Mouse (Mus musculus): ENCODE measurements around the gene Prkca.

Gene Prkca

GRCm38 (mm10) chr11:107992500-107992899 is 351.2 kb downstream of the Prkca start:
- in situ Hi-C loops (cut with MboI; ENCODE audit: unreplicated experiment in 2 of 2): loop anchor here (5.0 to 25.0 kb wide), 4 partner anchors 130 to 780 kb away; no protein-coding TSS in a partner anchor

DNA sequence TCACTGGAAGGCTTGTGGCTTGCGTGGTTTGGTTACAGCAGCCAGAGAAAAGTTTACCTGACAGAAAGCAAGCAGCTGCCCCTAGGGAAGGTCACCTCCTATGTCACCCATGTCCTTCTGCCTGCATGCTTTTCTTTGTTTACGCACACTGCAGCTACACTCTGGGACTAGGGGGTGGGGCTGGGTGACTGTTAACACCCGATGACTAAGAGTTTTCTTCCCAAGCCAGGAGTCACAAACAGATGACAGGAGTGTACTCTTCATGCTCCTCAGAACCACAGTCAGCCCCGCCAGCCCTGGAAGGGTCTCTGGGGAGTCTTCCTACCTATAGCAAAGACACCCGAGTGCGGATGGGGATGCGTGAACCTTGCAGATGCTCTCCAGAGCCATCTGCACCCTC is 351.7 kb downstream of the Prkca start:
- in situ Hi-C loops (cut with MboI; ENCODE audit: unreplicated experiment in 2 of 2): loop anchor here (5.0 to 25.0 kb wide), 4 partner anchors 130 to 780 kb away; no protein-coding TSS in a partner anchor

- in situ Hi-C loops (cut with MboI; ENCODE audit: unreplicated experiment in 2 of 2): loop anchor here in 1 of 2 experiments (25.0 kb wide), 1 partner anchor 777 kb away; no protein-coding TSS in a partner anchor
Observed at GRCm38 (mm10) chr11:107989241-107989640, 354.5 kb downstream of the Prkca start.

GRCm38 (mm10) chr11:107985941-107986340 is 357.8 kb downstream of the Prkca start:
- in situ Hi-C loops (cut with MboI; ENCODE audit: unreplicated experiment in 2 of 2): loop anchor here in 1 of 2 experiments (25.0 kb wide), 1 partner anchor 774 kb away; no protein-coding TSS in a partner anchor

DNA sequence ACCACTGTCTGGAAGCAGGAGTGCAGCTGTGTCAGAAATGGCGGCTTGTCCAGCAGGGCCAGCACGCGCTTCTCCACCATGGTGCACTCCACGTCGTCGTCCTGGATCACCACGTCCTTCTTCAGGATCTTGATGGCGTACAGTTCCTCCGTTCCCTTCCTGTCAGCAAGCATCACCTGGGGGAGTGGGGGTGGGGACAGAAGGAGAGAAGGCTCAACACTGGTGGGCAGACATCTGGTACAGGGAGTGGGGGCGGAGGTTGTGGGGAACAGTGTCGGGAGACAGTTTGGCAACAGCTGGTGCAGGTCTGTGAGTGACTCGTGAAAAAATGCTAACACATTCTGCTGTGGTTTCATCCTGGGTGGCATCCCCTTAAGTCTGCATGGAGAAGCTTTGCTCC is 359.8 kb downstream of the Prkca start:
- in situ Hi-C loops (cut with MboI; ENCODE audit: unreplicated experiment in 2 of 2): loop anchor here in 1 of 2 experiments (25.0 kb wide), 1 partner anchor 772 kb away; no protein-coding TSS in a partner anchor

- in situ Hi-C loops (cut with MboI; ENCODE audit: unreplicated experiment in 2 of 2): loop anchor here in 1 of 2 experiments (25.0 kb wide), 1 partner anchor 771 kb away; no protein-coding TSS in a partner anchor
Observed at GRCm38 (mm10) chr11:107983224-107983623, 360.5 kb downstream of the Prkca start.

- in situ Hi-C loops (cut with MboI; ENCODE audit: unreplicated experiment in 2 of 2): loop anchor here in 1 of 2 experiments (25.0 kb wide), 1 partner anchor 770 kb away; no protein-coding TSS in a partner anchor
Observed at GRCm38 (mm10) chr11:107982225-107982896, 361.4 kb downstream of the Prkca start.

- in situ Hi-C loops (cut with MboI; ENCODE audit: unreplicated experiment in 2 of 2): loop anchor here in 1 of 2 experiments (25.0 kb wide), 1 partner anchor 767 kb away; no protein-coding TSS in a partner anchor
Observed at GRCm38 (mm10) chr11:107979497-107980174, 364.1 kb downstream of the Prkca start.

- in situ Hi-C loops (cut with MboI; ENCODE audit: unreplicated experiment in 2 of 2): no loop called here
Observed at GRCm38 (mm10) chr11:107969943-107970342, 373.8 kb downstream of the Prkca start.

DNA sequence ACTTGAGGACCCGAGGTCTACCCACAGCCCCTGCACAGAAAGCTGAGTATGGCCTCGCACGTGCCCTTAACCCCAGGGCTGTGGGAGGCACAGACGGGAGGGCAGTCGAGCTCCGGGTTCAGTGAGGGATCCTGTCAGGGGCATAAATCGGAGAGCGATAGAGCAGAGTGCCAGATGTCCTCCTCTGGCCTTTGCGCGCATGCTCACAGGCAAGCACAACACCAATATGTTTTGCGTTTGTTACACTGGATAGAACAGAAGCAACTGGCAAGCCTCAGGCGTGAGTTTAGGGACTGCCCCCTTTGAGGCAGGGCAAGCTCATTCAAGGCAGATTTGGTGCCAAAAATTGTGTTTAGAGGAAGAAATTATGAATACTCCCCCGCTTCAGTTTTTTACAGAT is 375.6 kb downstream of the Prkca start:
- in situ Hi-C loops (cut with MboI; ENCODE audit: unreplicated experiment in 2 of 2): no loop called here

- in situ Hi-C loops (cut with MboI; ENCODE audit: unreplicated experiment in 2 of 2): no loop called here
Observed at GRCm38 (mm10) chr11:107966229-107966628, 377.5 kb downstream of the Prkca start.

GRCm38 (mm10) chr11:107965449-107965848 is 378.3 kb downstream of the Prkca start:
- in situ Hi-C loops (cut with MboI; ENCODE audit: unreplicated experiment in 2 of 2): no loop called here

- in situ Hi-C loops (cut with MboI; ENCODE audit: unreplicated experiment in 2 of 2): no loop called here
Observed at GRCm38 (mm10) chr11:107957566-107958350, 386.0 kb downstream of the Prkca start.

GRCm38 (mm10) chr11:107955191-107956062 is 388.3 kb downstream of the Prkca start:
- in situ Hi-C loops (cut with MboI; ENCODE audit: unreplicated experiment in 2 of 2): no loop called here

GRCm38 (mm10) chr11:107951431-107951830 is 392.3 kb downstream of the Prkca start:
- in situ Hi-C loops (cut with MboI; ENCODE audit: unreplicated experiment in 2 of 2): no loop called here

GRCm38 (mm10) chr11:107950658-107951057 is 393.1 kb downstream of the Prkca start:
- in situ Hi-C loops (cut with MboI; ENCODE audit: unreplicated experiment in 2 of 2): no loop called here

DNA sequence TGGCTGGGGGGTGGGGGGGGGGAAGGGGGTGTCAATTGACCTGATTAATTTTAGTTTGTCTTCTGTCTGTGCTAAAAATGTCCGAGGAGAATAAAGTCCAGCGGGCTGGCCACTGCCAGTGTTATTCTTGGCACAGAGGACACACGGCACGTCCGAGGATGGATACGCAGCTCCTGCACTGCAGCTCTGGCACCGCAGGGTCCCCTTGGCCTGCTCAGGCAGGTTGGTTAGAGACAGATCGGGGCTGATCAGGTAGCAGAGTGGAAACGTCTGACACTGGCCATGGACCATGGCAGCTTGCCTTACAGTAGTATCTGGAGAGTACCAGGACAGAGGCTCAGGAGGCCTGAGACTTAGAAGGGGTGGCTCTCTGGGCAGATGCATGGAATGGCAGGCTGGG is 393.5 kb downstream of the Prkca start:
- in situ Hi-C loops (cut with MboI; ENCODE audit: unreplicated experiment in 2 of 2): no loop called here

- in situ Hi-C loops (cut with MboI; ENCODE audit: unreplicated experiment in 2 of 2): no loop called here
Observed at GRCm38 (mm10) chr11:107947951-107948350, 395.8 kb downstream of the Prkca start.

GRCm38 (mm10) chr11:107946823-107947222 is 396.9 kb downstream of the Prkca start:
- in situ Hi-C loops (cut with MboI; ENCODE audit: unreplicated experiment in 2 of 2): no loop called here

DNA sequence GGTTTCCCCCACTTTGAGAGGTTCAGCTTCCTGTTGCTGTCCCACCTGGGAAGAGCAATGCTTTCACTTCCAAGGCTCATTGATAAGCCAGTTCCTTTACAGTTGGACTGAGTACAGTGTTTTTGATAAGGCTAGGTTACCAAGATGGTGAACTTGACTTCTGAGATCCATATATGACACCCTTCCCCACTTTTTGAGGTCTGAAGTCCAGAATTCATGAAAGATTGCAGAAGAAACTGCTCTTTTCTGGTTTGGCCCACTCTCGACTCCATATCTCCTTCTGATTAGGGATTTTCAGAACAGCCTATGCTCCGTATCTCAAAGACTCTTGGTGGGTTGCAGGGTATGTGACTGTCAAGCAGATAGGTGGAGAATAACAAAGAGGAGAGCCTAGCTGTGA is 406.8 kb downstream of the Prkca start:
- in situ Hi-C loops (cut with MboI; ENCODE audit: unreplicated experiment in 2 of 2): no loop called here

Measured in v-Abl transformed pro-B cells (cell line).